Mouse (Mus musculus) liver, adult 2 months (tissue): ENCODE data around the gene Ovca2.

ENCODE experiments used
- CTCF ChIP-seq: fragments of 200-500 bp; IDR thresholded peaks from 2 replicates; pipeline ENCODE4 v1.5.1; 2011; ENCODE audit warnings: low read depth, low read length, control low read depth
- POLR2A ChIP-seq: fragments of 200-500 bp; IDR thresholded peaks from 2 replicates; pipeline ENCODE4 v1.6.1; 2011; ENCODE audit warnings: low read length, control low read depth; ENCODE audit not compliant: insufficient read depth; ENCODE audit errors: extremely low read depth

GRCm38 (mm10) chr11:75150346-75150745 is 28.3 kb downstream of the Ovca2 start:
- TF ChIP-seq POLR2A (no peak), CTCF (no peak)
